ENCODE assay signal across 22 mouse cellular contexts in genomic region chr11:47765859-47766258, GRCm38 (mm10).
DNase-seq lines count a peak whose midpoint lies in the region; ATAC-seq and TF ChIP-seq lines count a peak whose summit lies in the region.
"Had no signal": no experiment of that assay in that cellular context is flagged by ENCODE, and none has a peak within 500 bp of the region (broad histone marks: within the 10 kb centered on the region; RNA-seq: fewer than 3 reads in every experiment).

No protein-coding gene starts in this region.

- ATAC-seq in erythroblast, adult 5-6 weeks (replicated peaks; ENCODE audit: low FRiP score, poor library complexity, severe bottlenecking) = no peak
- ATAC-seq: CD4-positive, CD25-positive, alpha-beta regulatory T cell, adult 4 months; inflammation-experienced regulatory T-cells, adult 6 months; liver, postnatal 0 days; midbrain, embryonic 16.5 days; Patski had no signal

- TF ChIP-seq POLR2A in brain, embryonic 14.5 days (IDR thresholded peaks at IDR 0.05; ENCODE audit: borderline replicate concordance, extremely low read depth, insufficient read depth, insufficient read length, poor library complexity, severe bottlenecking) = no peak

- DNase-seq in cerebellum, postnatal 14 days = peak; percentile 12 to 20
- DNase-seq in cerebellum, adult 11-12 months = no peak
- peak; percentile 16 for DNase-seq in layer of hippocampus, adult 11-12 months (ENCODE audit: low spot score)
- no peak for DNase-seq in layer of hippocampus, adult 9-10 months (ENCODE audit: low spot score)
- DNase-seq in brain, embryonic 14.5 days (ENCODE audit: low read depth) = peak; percentile 84
- peak; percentile 54 to 69 for DNase-seq in layer of hippocampus, postnatal 14 days (ENCODE audit: low spot score in 2 of 2)
- no peak for DNase-seq in lung, adult 18-20 months
- DNase-seq: adrenal gland, postnatal 10 days; cerebellum, adult 18-20 months; gastrocnemius, adult 2 months; heart, postnatal 10 days; kidney, adult 8-10 months; kidney, postnatal 25 days; liver, postnatal 0 days; right cerebral cortex, postnatal 14 days; spleen, adult 18-20 months; thymus, postnatal 25 days had no signal

- TF ChIP-seq CTCF in brain, embryonic 14.5 days (IDR thresholded peaks at IDR 0.05; ENCODE audit: borderline replicate concordance, extremely low read depth, insufficient read depth, insufficient read length) = no peak

Comparison
In these comparisons a context has a peak if more than half of its experiments do, and no peak if none do; other contexts are left out.
1. DNase-seq: peak in cerebellum, postnatal 14 days (2 of 2), layer of hippocampus, adult 11-12 months (single experiment), brain, embryonic 14.5 days (single experiment) and layer of hippocampus, postnatal 14 days (2 of 2); none in cerebellum, adult 11-12 months (single experiment), layer of hippocampus, adult 9-10 months (single experiment) and lung, adult 18-20 months (0 of 2).